Mouse (Mus musculus): ENCODE data around the gene Podxl2. TPM values are rescaled to one million over a fixed set of nuclear protein-coding genes. Genes with fewer than 3 reads are reported as not detected.
A peak's percentile ranks its signal among the peaks of the same experiment; 100 is the strongest.

Podxl2 gene
- polyA plus RNA-seq, 1 experiment from 2014 or later, result 723 TPM

DNA sequence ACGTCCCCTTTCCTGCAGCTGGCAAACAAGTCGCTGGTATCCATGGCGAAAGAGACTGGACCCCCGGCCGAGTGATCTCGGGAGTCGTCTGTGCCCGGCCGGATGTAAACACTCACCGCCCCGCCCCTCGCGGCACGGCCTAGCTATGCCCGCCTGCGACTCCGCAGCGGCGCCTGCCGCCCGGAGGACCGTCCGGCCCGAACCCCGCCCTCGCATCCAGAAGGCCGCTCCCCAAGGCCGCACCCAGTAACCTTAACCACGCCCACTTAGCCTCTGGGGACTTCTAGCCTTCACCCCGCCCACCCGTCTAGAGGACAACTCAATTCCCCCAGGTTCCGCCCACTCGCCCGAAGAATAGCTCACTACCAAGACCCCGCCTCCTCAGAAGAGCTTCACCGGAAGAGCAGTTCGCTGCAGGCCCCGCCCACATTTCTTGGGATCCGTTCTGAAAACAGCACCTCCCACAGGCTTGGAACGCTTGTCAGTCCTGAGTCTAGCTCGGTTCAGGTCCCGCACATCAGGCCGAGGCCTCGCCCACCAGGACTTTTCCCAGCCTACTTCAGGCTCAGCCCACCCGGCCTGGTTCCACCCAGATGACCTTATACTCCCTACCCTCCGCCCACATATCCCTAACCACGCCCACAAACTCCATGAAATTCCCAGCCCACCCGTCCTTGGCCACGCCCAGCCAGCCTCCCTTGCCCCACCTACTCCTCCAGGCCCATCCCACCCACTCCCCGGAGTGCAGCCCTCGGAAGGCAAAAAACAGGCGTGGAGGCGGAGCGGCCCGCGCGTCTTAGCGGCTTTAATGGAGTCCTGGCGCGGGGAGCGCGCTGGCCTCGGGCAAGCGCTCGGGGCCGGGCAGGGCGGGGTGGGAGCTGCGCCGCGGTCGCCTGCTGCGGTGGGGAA, 32.8 kb downstream of the Podxl2 start, which contains the start of gene Abtb1:
Gene Abtb1, minus strand, starts transcription at position 204 of the 909 bp plus-strand sequence.
- Histone ChIP-seq H3K9me3 (no peaks in the 10 kb centered on the region), H3K27ac (peak within 1 kb of the TSS; percentile 85), H3K9ac (peak within 1 kb of the TSS; percentile 84), H3K36me3 (replicated peaks) (peaks cover 31% of the 10 kb centered on the region), H3K4me2 (peak within 1 kb of the TSS; percentile 91), H3K27me3 (replicated peaks) (no peaks in the 10 kb centered on the region), H3K4me1 (peaks cover 24% of the 10 kb centered on the region), H3K4me3 (peak within 1 kb of the TSS; percentile 92)
- WGBS, result under 1% methylated on average over 72 of the region's 72 CpGs
- ATAC-seq (replicated peaks), result peak; percentile 94

DNA sequence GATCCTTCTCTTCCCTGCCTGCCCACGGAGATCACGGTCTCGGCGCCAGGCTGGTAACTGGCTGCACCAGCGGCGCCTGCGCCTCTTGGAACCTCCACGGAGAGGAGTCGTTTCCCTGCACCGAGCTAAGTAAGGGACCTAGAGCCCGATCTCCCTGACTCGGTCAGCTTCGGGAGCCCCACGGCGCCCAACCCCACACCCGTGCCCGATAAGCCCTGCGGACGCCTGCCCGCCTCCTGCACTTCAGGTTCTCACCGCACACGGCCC, 33.4 kb downstream of the Podxl2 start:
- Histone ChIP-seq H3K27me3 (replicated peaks) (no peaks in the 10 kb centered on the region), H3K36me3 (replicated peaks) (peaks cover 30% of the 10 kb centered on the region), H3K9ac (peak overlapping the region; percentile 84), H3K4me3 (peak overlapping the region; percentile 92), H3K9me3 (no peaks in the 10 kb centered on the region), H3K4me2 (peak overlapping the region; percentile 91), H3K4me1 (peaks cover 24% of the 10 kb centered on the region), H3K27ac (peak overlapping the region; percentile 85)
- 1% methylated on average over 22 of the region's 22 CpGs for WGBS
- ATAC-seq (replicated peaks), result peak; percentile 50; the same call in 1 of the 2 replicates

DNA sequence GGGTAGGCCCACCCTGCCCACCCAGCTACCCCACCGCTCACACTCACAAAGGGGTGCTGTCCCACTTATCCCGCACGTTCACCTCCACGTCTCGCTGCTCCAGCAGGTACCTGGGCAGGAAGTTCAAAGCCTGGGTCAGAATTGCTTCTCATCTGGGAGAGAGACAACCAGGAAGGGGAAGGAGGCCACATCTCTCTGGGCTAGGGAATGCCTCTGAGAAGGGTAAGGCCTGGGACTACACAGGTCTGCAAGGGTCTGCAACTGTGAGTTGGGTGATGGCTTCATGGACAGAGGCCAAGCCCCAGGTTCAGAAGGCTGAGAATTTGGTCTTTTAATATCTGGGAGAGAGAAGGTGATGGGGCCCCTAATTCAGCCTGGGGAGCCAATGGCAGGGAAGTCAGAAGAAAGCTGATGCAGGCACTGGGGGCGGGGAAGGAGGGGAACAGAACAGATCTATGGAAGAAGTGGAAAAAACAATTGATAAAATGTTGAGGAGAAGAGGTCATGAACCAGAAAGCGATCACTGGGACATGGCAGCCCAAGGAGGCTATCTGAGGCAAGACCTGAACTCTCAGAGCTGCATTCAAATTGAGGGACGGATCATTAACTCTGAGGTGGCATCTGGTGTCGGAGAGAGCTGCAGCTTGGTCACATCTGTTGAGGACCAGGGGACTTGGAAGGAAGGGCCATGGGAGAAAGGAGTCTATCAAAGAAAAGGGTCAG, 33.9 kb downstream of the Podxl2 start:
- Histone ChIP-seq H3K4me2 (peak overlapping the region; percentile 91), H3K4me3 (peak overlapping the region; percentile 92), H3K36me3 (replicated peaks) (peaks cover 30% of the 10 kb centered on the region), H3K9ac (peak overlapping the region; percentile 84), H3K27me3 (replicated peaks) (no peaks in the 10 kb centered on the region), H3K9me3 (no peaks in the 10 kb centered on the region), H3K27ac (peak overlapping the region; percentile 85), H3K4me1 (peaks cover 24% of the 10 kb centered on the region)
- 53% methylated on average over 9 of the region's 9 CpGs for WGBS
- no peak for ATAC-seq (replicated peaks)

DNA sequence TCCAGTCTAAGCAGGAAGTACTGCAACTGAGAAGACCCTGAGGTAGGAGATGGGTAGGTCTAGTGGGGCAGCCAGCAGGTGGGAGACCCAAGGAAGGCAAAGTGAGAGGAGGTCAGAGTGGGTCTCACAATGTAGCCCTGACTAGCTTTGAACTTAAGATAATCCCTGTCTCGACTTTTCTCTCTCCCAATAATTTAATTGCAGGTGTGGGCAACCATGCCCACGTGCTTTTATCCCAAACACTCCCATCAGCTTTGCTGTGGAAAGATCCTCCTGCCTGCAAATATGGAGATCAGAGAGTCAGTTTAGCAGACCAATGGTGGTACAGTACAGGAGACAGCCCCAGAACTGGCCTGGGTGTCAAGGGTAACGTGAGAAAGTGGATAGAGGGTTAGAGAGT, 34.6 kb downstream of the Podxl2 start:
- Histone ChIP-seq H3K36me3 (replicated peaks) (peaks cover 28% of the 10 kb centered on the region), H3K9me3 (no peaks in the 10 kb centered on the region), H3K4me3 (no peak overlapping the region), H3K27ac (no peak overlapping the region), H3K4me1 (peaks cover 24% of the 10 kb centered on the region), H3K27me3 (replicated peaks) (no peaks in the 10 kb centered on the region), H3K4me2 (peak overlapping the region; percentile 91), H3K9ac (0 out of 2 replicates have a peak overlapping the region, but pooled peaks have one; percentile 84)
- ATAC-seq (replicated peaks), result no peak
- WGBS, result 69% methylated on average over 3 of the region's 3 CpGs

DNA sequence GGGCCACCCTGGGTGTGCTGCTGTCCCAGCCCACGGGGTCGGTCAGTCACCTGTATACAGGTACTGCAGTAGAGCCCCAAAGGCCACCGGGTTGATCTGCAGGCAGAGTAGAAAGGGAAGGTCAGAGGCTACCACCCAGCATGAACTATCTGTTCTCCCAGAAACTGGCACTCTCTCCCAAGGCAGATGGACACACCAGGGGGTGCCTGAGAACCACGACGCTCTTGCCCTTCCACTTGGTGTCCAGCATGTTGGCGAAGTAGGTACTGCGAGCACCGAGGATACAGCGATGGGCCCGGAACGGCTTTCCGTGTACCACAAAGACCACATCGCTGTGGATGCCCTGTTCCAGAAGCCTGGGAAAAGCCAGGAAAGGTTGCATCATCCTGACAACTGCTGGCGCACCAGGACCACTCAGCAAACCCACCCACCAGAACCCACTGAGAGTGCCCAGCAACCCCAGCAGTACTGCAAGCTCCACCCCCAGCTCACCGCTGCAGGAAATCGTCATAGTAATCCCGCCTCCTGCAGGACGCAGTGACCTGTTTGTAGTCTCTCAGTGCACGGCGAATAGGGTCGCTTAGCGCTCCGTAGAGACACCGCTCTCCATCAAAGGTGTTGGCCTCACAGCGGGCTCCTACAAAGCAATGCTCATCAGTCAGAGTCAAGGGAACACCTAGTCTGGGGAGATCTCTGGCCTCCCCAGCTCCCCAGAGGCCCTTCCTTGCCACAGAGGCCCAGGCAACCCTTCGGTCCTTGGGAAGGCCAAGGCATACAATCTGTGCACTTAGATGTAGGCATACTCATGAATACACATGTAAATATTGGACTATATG, 35.5 kb downstream of the Podxl2 start:
- no peaks in the 10 kb centered on the region for H3K27me3 ChIP-seq (replicated peaks)
- no peak overlapping the region for H3K4me3 ChIP-seq
- H3K4me1 ChIP-seq, result peaks cover 24% of the 10 kb centered on the region
- H3K36me3 ChIP-seq (replicated peaks), result peaks cover 25% of the 10 kb centered on the region
- ATAC-seq (replicated peaks), result no peak
- no peak overlapping the region for H3K4me2 ChIP-seq
- H3K9me3 ChIP-seq, result no peaks in the 10 kb centered on the region
- no peak overlapping the region for H3K9ac ChIP-seq
- WGBS, result 84% methylated on average over 26 of the region's 26 CpGs
- no peak overlapping the region for H3K27ac ChIP-seq

DNA sequence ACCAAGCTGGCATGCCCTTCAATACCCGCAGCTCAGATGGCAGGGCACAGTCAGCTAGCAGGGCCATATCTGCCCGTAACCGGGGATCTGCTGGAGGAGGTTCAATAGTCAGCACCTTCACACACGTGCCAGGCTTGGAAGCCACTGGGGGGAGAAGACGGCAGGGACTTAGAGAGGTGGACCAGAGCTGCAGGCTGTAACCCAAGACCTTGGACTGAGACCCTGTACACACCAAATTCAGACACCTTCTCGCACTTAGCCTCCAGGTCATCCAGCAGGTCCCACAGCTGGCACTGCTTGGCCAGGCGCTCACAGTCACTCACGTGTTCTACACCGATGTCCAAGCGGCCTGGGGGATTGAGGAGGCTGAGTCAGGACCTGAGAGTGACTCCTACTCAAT, 36.2 kb downstream of the Podxl2 start:
- no peak for ATAC-seq (replicated peaks)
- WGBS, result 91% methylated on average over 10 of the region's 10 CpGs
- H3K9ac ChIP-seq, result no peak overlapping the region
- no peak overlapping the region for H3K4me2 ChIP-seq
- H3K9me3 ChIP-seq, result no peaks in the 10 kb centered on the region
- H3K27ac ChIP-seq, result no peak overlapping the region
- peaks cover 18% of the 10 kb centered on the region for H3K36me3 ChIP-seq (replicated peaks)
- peaks cover 24% of the 10 kb centered on the region for H3K4me1 ChIP-seq
- no peaks in the 10 kb centered on the region for H3K27me3 ChIP-seq (replicated peaks)
- no peak overlapping the region for H3K4me3 ChIP-seq

DNA sequence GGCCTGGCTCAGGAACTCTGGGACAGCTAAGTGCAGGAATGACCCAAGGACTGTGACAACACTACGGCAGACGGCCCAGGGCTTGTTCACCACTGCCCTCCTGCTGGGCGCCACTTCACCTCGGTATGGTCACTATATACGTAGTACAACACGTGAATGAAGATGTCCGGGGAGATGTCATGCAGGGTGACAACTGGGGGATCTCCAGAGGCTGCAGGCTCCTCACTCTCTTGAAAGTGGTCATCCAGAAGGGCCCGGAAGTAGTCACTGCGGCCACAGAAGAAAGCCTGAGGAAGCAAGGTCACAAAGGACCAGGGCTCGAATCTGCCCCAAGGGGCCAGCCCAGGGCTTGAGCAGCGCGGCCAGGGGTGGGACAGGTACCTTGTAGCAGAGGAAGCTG, 36.8 kb downstream of the Podxl2 start:
- H3K27ac ChIP-seq, result no peak overlapping the region
- H3K36me3 ChIP-seq (replicated peaks), result peaks cover 18% of the 10 kb centered on the region
- peaks cover 22% of the 10 kb centered on the region for H3K4me1 ChIP-seq
- no peak overlapping the region for H3K4me3 ChIP-seq
- H3K9me3 ChIP-seq, result no peaks in the 10 kb centered on the region
- WGBS, result 93% methylated on average over 12 of the region's 12 CpGs
- ATAC-seq (replicated peaks), result no peak
- no peak overlapping the region for H3K4me2 ChIP-seq
- H3K27me3 ChIP-seq (replicated peaks), result no peaks in the 10 kb centered on the region
- H3K9ac ChIP-seq, result no peak overlapping the region

DNA sequence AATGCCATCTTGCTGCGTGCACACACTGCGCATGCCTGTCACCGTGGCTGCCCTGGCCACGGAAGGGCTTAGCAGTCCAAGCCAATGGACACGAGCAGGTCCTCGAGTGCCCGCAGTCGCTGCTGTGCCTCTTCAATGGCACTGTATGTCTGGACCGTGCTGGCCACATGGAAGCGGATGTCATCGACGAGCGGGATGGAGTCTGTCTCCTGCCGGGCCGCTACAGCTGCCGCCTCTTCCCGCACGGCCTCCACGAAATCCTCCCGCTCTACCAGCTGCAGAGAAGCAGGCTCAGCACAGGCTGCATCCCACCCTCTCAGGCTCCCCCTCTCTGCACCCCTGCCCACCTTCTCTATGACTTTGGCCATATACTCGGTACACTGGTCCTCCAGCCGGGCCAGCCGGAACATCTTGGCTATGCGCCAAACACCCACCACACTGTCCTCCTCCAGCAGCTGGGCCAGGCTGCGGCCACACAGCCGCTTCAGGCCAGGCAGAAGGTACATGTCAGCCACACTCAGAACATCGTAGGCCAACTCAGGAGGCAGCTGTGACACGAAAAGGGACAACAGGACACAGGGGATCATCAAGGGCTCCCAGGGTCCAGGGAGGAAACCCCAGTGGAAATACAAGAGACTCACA, 38.5 kb downstream of the Podxl2 start:
- H3K4me1 ChIP-seq, result peaks cover 20% of the 10 kb centered on the region
- H3K9ac ChIP-seq, result no peak overlapping the region
- H3K4me2 ChIP-seq, result no peak overlapping the region
- H3K27ac ChIP-seq, result no peak overlapping the region
- ATAC-seq (replicated peaks), result no peak
- H3K4me3 ChIP-seq, result no peak overlapping the region
- no peaks in the 10 kb centered on the region for H3K9me3 ChIP-seq
- H3K36me3 ChIP-seq (replicated peaks), result peaks cover 18% of the 10 kb centered on the region
- H3K27me3 ChIP-seq (replicated peaks), result no peaks in the 10 kb centered on the region
- 85% methylated on average over 28 of the region's 28 CpGs for WGBS

DNA sequence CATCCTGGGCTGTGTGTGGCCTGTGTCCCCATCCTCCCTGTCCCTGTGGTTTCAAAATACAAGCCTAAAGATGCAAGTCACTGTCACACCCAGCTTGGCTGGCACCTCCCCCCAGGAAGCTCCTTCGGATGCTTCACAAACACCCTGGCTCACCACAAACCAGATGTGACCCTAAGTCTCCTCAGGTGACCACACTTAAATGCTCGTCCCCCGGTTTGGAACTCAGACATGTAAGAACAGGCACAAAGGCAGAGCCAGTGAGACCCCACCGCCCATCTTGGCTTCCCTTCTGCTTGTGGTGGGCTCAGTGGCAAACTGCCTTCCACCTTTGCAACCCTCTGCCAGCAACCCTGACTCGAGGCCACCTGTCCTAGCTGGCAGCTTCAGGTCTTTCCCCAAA, 39.8 kb downstream of the Podxl2 start:
- H3K9me3 ChIP-seq, result no peaks in the 10 kb centered on the region
- ATAC-seq (replicated peaks), result no peak
- peaks cover 18% of the 10 kb centered on the region for H3K36me3 ChIP-seq (replicated peaks)
- H3K27me3 ChIP-seq (replicated peaks), result no peaks in the 10 kb centered on the region
- H3K4me1 ChIP-seq, result peaks cover 11% of the 10 kb centered on the region
- WGBS, result 78% methylated on average over 5 of the region's 5 CpGs
- H3K4me3 ChIP-seq, result no peak overlapping the region
- no peak overlapping the region for H3K9ac ChIP-seq
- no peak overlapping the region for H3K27ac ChIP-seq
- no peak overlapping the region for H3K4me2 ChIP-seq

DNA sequence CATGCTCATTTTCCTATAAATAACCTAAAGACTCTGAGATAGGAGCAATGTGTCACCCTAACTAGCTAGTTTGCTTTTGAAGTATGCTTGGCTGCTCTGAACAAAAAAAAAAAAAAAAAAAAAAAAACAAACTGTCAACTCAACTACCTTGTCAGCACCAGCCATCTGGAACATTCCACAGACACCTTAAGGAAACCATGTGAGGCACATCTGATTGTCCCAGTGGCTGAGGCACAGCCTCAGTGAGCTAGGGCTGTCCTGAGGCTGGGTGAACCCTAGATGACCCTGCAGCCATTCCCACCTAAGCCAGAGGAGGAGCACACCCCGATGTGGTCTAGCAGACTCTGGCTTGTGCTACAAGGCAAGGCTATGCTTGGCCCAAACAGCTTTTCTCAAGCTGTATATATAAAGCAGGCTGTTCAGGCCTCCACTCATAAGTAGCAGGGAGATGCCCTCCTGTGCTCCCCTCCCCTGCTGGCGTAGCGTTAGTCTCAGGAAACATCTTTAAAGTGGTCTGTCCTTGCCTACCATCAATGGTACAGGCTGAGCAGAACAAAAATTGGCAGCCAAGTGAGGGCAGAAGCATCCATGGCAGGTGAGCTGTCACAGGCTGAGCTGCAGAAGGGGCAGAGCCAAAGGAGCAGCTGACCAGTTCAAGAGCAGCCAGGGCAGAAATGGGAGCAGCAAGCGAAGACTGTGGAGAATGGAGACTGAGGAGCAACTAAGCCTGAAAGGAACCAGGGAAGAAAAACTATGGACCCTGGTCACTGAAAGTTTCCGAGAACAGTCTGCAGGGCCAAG, 41.3 kb downstream of the Podxl2 start:
- Histone ChIP-seq H3K36me3 (replicated peaks) (peaks cover 13% of the 10 kb centered on the region), H3K4me1 (peaks cover 5% of the 10 kb centered on the region; the same call in 1 of the 2 replicates), H3K4me2 (no peak overlapping the region), H3K9me3 (no peaks in the 10 kb centered on the region), H3K27me3 (replicated peaks) (no peaks in the 10 kb centered on the region), H3K27ac (no peak overlapping the region), H3K9ac (no peak overlapping the region), H3K4me3 (no peak overlapping the region)
- ATAC-seq (replicated peaks), result no peak
- 95% methylated on average over 5 of the region's 5 CpGs for WGBS

DNA sequence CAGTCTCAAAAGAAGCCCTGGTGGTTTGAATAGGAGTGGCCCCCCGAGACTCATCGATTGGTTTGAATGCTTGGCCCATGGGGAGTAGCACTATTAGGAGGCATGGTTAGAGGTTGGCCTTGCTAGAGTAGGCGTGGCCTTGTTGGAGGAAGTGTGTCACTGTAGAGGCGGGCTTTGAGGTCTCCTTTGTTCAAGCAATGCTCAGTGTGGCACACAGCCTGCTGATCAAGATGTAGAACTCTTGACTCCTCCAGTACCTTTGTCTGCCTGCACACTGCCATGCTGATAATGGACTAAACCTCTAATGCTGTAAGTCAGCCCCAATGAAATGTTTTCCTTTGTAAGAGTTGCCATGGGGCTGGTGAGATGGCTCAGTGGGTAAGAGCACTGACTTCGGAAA, 42.2 kb downstream of the Podxl2 start:
- 65% methylated on average over 5 of the region's 5 CpGs for WGBS
- no peak for ATAC-seq (replicated peaks)
- peaks cover 5% of the 10 kb centered on the region for H3K36me3 ChIP-seq (replicated peaks)
- H3K9me3 ChIP-seq, result no peaks in the 10 kb centered on the region
- no peak overlapping the region for H3K4me3 ChIP-seq
- H3K27ac ChIP-seq, result no peak overlapping the region
- H3K9ac ChIP-seq, result no peak overlapping the region
- H3K4me1 ChIP-seq, result peaks cover 5% of the 10 kb centered on the region; the same call in 1 of the 2 replicates
- no peaks in the 10 kb centered on the region for H3K27me3 ChIP-seq (replicated peaks)
- H3K4me2 ChIP-seq, result no peak overlapping the region

Data from midbrain, embryonic 15.5 days (tissue).